Mouse (Mus musculus): Measurements from ENCODE around the gene Xpo5.
A peak's percentile ranks its signal among the peaks of the same experiment; 100 is the strongest.

Xpo5 gene

DNA sequence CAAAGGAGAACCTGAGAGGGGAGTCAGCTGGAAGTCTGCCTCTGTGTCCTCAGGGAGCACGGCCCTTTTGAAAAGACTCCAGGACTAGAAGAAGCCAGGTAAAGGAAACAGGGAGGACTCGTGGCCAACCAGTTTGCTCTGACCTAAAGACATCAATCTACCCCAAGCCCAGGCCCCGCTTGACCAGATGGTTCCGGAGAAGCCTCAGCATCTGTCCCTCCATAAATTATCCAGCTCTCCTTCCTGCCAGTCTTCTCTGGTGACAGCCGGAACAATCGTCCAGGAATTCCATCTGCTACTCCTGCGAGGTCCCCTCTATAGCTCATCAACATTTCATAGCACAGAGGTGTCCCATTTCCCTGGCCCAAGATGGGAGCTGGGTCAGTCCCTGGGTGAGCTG, 82.1 kb downstream of the Xpo5 start:
- peak; percentile 40 for DNase-seq (ENCODE audit: extremely low spot score, low spot score)

DNA sequence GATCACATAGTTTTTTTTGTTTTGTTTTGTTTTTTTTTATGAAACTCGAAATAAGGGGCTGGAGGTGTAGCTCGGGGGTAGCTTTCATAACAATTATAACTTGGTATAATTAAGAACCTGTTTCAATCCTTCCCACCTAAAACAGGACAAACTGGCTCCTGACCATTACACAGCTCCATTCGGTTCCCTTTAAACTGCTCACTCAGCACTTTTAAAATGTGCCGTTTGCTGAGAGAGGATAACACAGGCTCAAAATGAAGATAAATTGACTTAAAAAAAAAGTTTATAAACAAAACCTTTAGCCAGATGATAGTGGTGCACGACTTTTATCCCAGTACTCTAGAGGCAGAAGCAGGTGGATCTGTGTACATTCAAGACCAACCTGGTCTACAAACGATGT, 82.8 kb downstream of the Xpo5 start:
- DNase-seq (ENCODE audit: extremely low spot score, low spot score) = no peak

DNA sequence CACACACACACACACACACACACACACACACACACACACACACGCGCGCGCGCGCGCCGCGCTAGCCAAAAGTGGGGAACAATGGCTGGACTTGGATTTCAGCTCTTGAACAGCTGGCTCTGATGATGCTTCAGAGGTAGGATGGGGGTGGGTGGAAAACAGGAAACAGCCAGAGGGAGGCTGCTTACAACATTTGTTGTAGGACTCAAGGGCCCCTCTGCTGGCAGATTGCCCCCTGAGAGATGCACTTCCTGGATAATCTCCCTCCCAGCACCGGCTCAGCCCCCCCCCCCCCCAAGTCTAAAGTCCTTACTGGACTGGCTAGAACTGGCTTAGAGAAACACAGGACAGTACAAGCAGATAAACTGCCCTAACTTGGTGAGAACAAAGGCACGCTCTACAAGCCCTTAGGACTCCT, 85.1 kb downstream of the Xpo5 start:
- DNase-seq (ENCODE audit: extremely low spot score, low spot score) = peak; percentile 37

Data from neural tube, embryonic 10.5 days (tissue).